Mouse (Mus musculus) brain, embryonic 14.5 days (tissue): ENCODE data around the gene Frmd6.

Source experiments
- CTCF ChIP-seq: fragments of 200-500 bp; IDR thresholded peaks from 2 replicates; pipeline ENCODE4 v1.5.1; 2012; ENCODE audit warnings: inconsistent platforms, mild to moderate bottlenecking, moderate library complexity, borderline replicate concordance; ENCODE audit not compliant: insufficient read depth, insufficient read length; ENCODE audit errors: extremely low read depth
- POLR2A ChIP-seq: fragments of 200-500 bp; IDR thresholded peaks from 2 replicates; pipeline ENCODE4 v1.6.1; 2012; ENCODE audit warnings: mild to moderate bottlenecking, inconsistent platforms, borderline replicate concordance; ENCODE audit not compliant: poor library complexity, insufficient read depth, insufficient read length, severe bottlenecking; ENCODE audit errors: extremely low read depth

- TF ChIP-seq POLR2A (peak; percentile 61; the same call in 1 of the 2 replicates), CTCF (no peak)
Measured at GRCm38 (mm10) chr12:70937571-70938384, 112.5 kb downstream of the Frmd6 start, which contains the start of gene Actr10.
